Mouse (Mus musculus): ENCODE results near the gene Eral1.

The Eral1 gene

GRCm38 (mm10) chr11:78079961-78080921 lies at the start of gene Eral1:
Gene Eral1 (minus strand): TSS chr11:78080383.
- DNase-seq = peak; percentile 87

GRCm38 (mm10) chr11:78129458-78129857 lies 49.3 kb upstream of the Eral1 start:
- no peak for DNase-seq

GRCm38 (mm10) chr11:78126739-78127138 lies 46.6 kb upstream of the Eral1 start:
- no peak for DNase-seq

- no peak for DNase-seq
These were observed 45.5 kb upstream of the Eral1 start for GRCm38 (mm10) chr11:78125691-78126090.

- no peak for DNase-seq
These were observed 43.6 kb upstream of the Eral1 start for GRCm38 (mm10) chr11:78123782-78124181.

- no peak for DNase-seq
These were observed 42.6 kb upstream of the Eral1 start for GRCm38 (mm10) chr11:78122815-78123214.

- DNase-seq = no peak
These were observed 41.0 kb upstream of the Eral1 start for GRCm38 (mm10) chr11:78121176-78121575.

- no peak for DNase-seq
These were observed 39.7 kb upstream of the Eral1 start for GRCm38 (mm10) chr11:78119898-78120297.

- no peak for DNase-seq
These were observed 38.3 kb upstream of the Eral1 start for GRCm38 (mm10) chr11:78118467-78118866.

GRCm38 (mm10) chr11:78116146-78116410 lies 35.9 kb upstream of the Eral1 start:
- DNase-seq = no peak

- DNase-seq = peak; percentile 92
These were observed 35.4 kb upstream of the Eral1 start for GRCm38 (mm10) chr11:78115367-78116145.

- no peak for DNase-seq
These were observed 34.6 kb upstream of the Eral1 start for GRCm38 (mm10) chr11:78114676-78115366.

GRCm38 (mm10) chr11:78113616-78114015 lies 33.4 kb upstream of the Eral1 start:
- DNase-seq = no peak

GRCm38 (mm10) chr11:78104501-78104900 lies 24.3 kb upstream of the Eral1 start:
- DNase-seq = no peak

GRCm38 (mm10) chr11:78102958-78103747 lies 23.0 kb upstream of the Eral1 start:
- DNase-seq = peak; percentile 22

GRCm38 (mm10) chr11:78102142-78102541 lies 22.0 kb upstream of the Eral1 start:
- DNase-seq = no peak

- no peak for DNase-seq
These were observed 20.6 kb upstream of the Eral1 start for GRCm38 (mm10) chr11:78100746-78101145.

GRCm38 (mm10) chr11:78097077-78097476 lies 16.9 kb upstream of the Eral1 start:
- no peak for DNase-seq

- no peak for DNase-seq
These were observed 14.9 kb upstream of the Eral1 start for GRCm38 (mm10) chr11:78095144-78095516.

GRCm38 (mm10) chr11:78094504-78095143 lies 14.4 kb upstream of the Eral1 start, which contains the start of gene Fam222b:
Gene Fam222b (plus strand): TSS chr11:78094660.
- peak; percentile 91 for DNase-seq

GRCm38 (mm10) chr11:78094137-78094503 lies 13.9 kb upstream of the Eral1 start:
- no peak for DNase-seq

- DNase-seq = no peak
These were observed 7.6 kb upstream of the Eral1 start for GRCm38 (mm10) chr11:78087756-78088281.
